Mouse (Mus musculus): ENCODE data around the gene Abhd17c. TPM values are rescaled to one million over a fixed set of nuclear protein-coding genes. Genes with fewer than 3 reads are reported as not detected.
"Not testable (repeated sequence)": the region's sequence is repeated elsewhere in the genome, so short reads cannot be mapped to it uniquely, and the experiment has no call there.

Abhd17c gene
- 115 and 123 TPM in 2 replicates for polyA plus RNA-seq (2012; rRNA removed)

GRCm38 (mm10) chr7:84151001-84151959 lies at the start of gene Abhd17c:
TSS of gene Abhd17c (minus strand) at chr7:84151893.
- no peak for DNase-seq (ENCODE audit: low read depth, low spot score)

GRCm38 (mm10) chr7:84197208-84197860 lies 45.6 kb upstream of the Abhd17c start:
- WGBS = 90% methylated on average over 6 of the region's 6 CpGs
- DNase-seq (ENCODE audit: low read depth, low spot score) = no peak

More at GRCm38 (mm10) chr7:84151001-84151959, at the start of gene Abhd17c:
- under 1% methylated on average over 109 of the region's 109 CpGs for WGBS

- 48% methylated on average over 6 of the region's 6 CpGs for WGBS
- no peak for DNase-seq (ENCODE audit: low read depth, low spot score)
These were observed 44.5 kb upstream of the Abhd17c start for GRCm38 (mm10) chr7:84196221-84196620.

GRCm38 (mm10) chr7:84192256-84192655 lies 40.6 kb upstream of the Abhd17c start:
- DNase-seq (ENCODE audit: low read depth, low spot score) = no peak
- WGBS = 90% methylated on average over 3 of the region's 3 CpGs

GRCm38 (mm10) chr7:84191476-84191875 lies 39.8 kb upstream of the Abhd17c start:
- no peak for DNase-seq (ENCODE audit: low read depth, low spot score)
- 91% methylated on average over 2 of the region's 2 CpGs for WGBS

- 18% methylated on average over 5 of the region's 5 CpGs for WGBS
- peak; percentile 76 for DNase-seq (ENCODE audit: low read depth, low spot score)
These were observed 36.5 kb upstream of the Abhd17c start for GRCm38 (mm10) chr7:84188196-84188595.

- WGBS = 91% methylated on average over 4 of the region's 4 CpGs
These were observed 33.5 kb upstream of the Abhd17c start for GRCm38 (mm10) chr7:84185196-84185595.

GRCm38 (mm10) chr7:84184703-84185102 lies 33.0 kb upstream of the Abhd17c start:
- 71% methylated on average over 3 of the region's 3 CpGs for WGBS

More at GRCm38 (mm10) chr7:84185196-84185595, 33.5 kb upstream of the Abhd17c start:
- DNase-seq (ENCODE audit: low read depth, low spot score) = no peak

GRCm38 (mm10) chr7:84178809-84179208 lies 27.1 kb upstream of the Abhd17c start:
- not testable (repeated sequence) for DNase-seq (ENCODE audit: low read depth, low spot score)
- WGBS = 41% methylated on average over 2 of the region's 2 CpGs

More at GRCm38 (mm10) chr7:84184703-84185102, 33.0 kb upstream of the Abhd17c start:
- no peak for DNase-seq (ENCODE audit: low read depth, low spot score)

- WGBS = 79% methylated on average over 11 of the region's 11 CpGs
- no peak for DNase-seq (ENCODE audit: low read depth, low spot score)
These were observed 23.2 kb upstream of the Abhd17c start for GRCm38 (mm10) chr7:84174655-84175448.

- DNase-seq (ENCODE audit: low read depth, low spot score) = no peak
- 76% methylated on average over 4 of the region's 4 CpGs for WGBS
These were observed 21.7 kb upstream of the Abhd17c start for GRCm38 (mm10) chr7:84173394-84173793.

- DNase-seq (ENCODE audit: low read depth, low spot score) = no peak
- WGBS = 63% methylated on average over 1 of the region's 1 CpGs
These were observed 19.6 kb upstream of the Abhd17c start for GRCm38 (mm10) chr7:84171177-84171787.

- no peak for DNase-seq (ENCODE audit: low read depth, low spot score)
- WGBS = 92% methylated on average over 2 of the region's 2 CpGs
These were observed 16.7 kb upstream of the Abhd17c start for GRCm38 (mm10) chr7:84168355-84168754.

GRCm38 (mm10) chr7:84166721-84167419 lies 15.2 kb upstream of the Abhd17c start:
- no peak for DNase-seq (ENCODE audit: low read depth, low spot score)
- WGBS = 38% methylated on average over 4 of the region's 4 CpGs

GRCm38 (mm10) chr7:84166007-84166406 lies 14.3 kb upstream of the Abhd17c start:
- 55% methylated on average over 1 of the region's 1 CpGs for WGBS
- DNase-seq (ENCODE audit: low read depth, low spot score) = no peak

- WGBS = 37% methylated on average over 3 of the region's 3 CpGs
- DNase-seq (ENCODE audit: low read depth, low spot score) = no peak
These were observed 13.6 kb upstream of the Abhd17c start for GRCm38 (mm10) chr7:84165288-84165687.

- whole genome bisulfite sequencing = 47% methylated on average over 4 of the region's 4 CpGs
- DNase-seq (ENCODE audit: low read depth, low spot score) = no peak
These were observed 13.2 kb upstream of the Abhd17c start for GRCm38 (mm10) chr7:84164880-84165279.

GRCm38 (mm10) chr7:84164419-84164818 lies 12.7 kb upstream of the Abhd17c start:
- no peak for DNase-seq (ENCODE audit: low read depth, low spot score)
- 64% methylated on average over 2 of the region's 2 CpGs for WGBS

- WGBS = 68% methylated on average over 4 of the region's 4 CpGs
- no peak for DNase-seq (ENCODE audit: low read depth, low spot score)
These were observed 11.9 kb upstream of the Abhd17c start for GRCm38 (mm10) chr7:84163585-84163984.

Data from large intestine, adult 2 months (tissue).